Mouse (Mus musculus): ENCODE results near the gene Ado.

DNA sequence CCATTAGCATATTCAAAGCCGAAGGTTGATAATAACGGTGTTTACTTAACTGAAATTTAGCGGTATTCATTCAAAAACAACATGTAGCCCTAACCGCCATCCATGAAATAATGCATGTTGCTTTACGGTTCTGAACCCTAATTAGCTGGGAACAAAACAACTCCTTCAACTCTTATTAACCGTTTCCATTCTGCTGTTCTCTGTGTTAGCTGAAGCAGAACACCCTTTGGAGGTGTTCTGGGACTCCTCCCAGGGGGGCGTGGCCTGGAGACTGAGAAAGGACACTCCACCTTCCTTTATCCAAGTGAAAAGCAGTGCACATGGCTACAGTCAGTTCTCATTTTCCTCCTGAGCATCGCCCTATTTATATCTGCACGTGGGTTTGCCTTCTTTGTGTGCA lies 22.3 kb downstream of the Ado start:
- no peak for TF ChIP-seq CTCF (IDR thresholded peaks at IDR 0.05; ENCODE audit: extremely low read depth, insufficient read length, insufficient replicate concordance, low read depth, low read length)
- no peak for TF ChIP-seq POLR2A (IDR thresholded peaks at IDR 0.05; ENCODE audit: low read depth, low read length)
